Mouse (Mus musculus) neural tube, embryonic 11.5 days (tissue): ENCODE measurements around the gene Htra3. TPM values are rescaled to one million over a fixed set of nuclear protein-coding genes. Genes with fewer than 3 reads are reported as not detected.

ENCODE experiments used
- ATAC-seq: fragments of 200-750 bp; cut with Nextera tagmentation; 2 replicates; pipeline ENCODE4 v1.8.0; 2017; ENCODE audit warnings: moderate number of reproducible peaks, mild to moderate bottlenecking, moderate TSS enrichment, moderate library complexity; ENCODE audit not compliant: insufficient read depth, low FRiP score, low TSS enrichment
- DNase-seq: peaks from one replicate; pipeline ENCODE4 v3.0.0-alpha.2; 2015; ENCODE audit warnings: low spot score
- H3K27ac ChIP-seq: fragments of 300-500 bp; sonication (generic); 2 replicates; pipeline ENCODE4 v1.5.1; 2014; ENCODE audit warnings: low read depth, mild to moderate bottlenecking, low read length
- H3K27me3 ChIP-seq: fragments of 300-500 bp; sonication (generic); 2 replicates; pipeline ENCODE4 v1.6.1; 2014; ENCODE audit warnings: mild to moderate bottlenecking, low read length, mixed read lengths; ENCODE audit not compliant: control insufficient read depth, insufficient read depth
- H3K36me3 ChIP-seq: fragments of 300-500 bp; sonication (generic); 2 replicates; pipeline ENCODE4 v1.6.1; 2014; ENCODE audit warnings: mild to moderate bottlenecking, low read length, moderate library complexity, mixed read lengths; ENCODE audit not compliant: control insufficient read depth, insufficient read depth
- H3K4me1 ChIP-seq: fragments of 300-500 bp; sonication (generic); 2 replicates; pipeline ENCODE4 v1.6.1; 2014; ENCODE audit warnings: low read length, mixed read lengths; ENCODE audit not compliant: control insufficient read depth, insufficient read depth
- H3K4me2 ChIP-seq: fragments of 300-500 bp; sonication (generic); 2 replicates; pipeline ENCODE4 v1.6.1; 2014; ENCODE audit warnings: low read depth, mild to moderate bottlenecking, moderate library complexity
- H3K4me3 ChIP-seq: fragments of 300-500 bp; sonication (generic); 2 replicates; pipeline ENCODE4 v1.5.1; 2014; ENCODE audit warnings: low read depth, low read length
- H3K9ac ChIP-seq: fragments of 300-500 bp; sonication (generic); 2 replicates; pipeline ENCODE4 v1.6.1; 2014; ENCODE audit warnings: mild to moderate bottlenecking, low read length
- H3K9me3 ChIP-seq: fragments of 300-500 bp; sonication (generic); 2 replicates; pipeline ENCODE4 v1.6.1; 2016; ENCODE audit warnings: low read length; ENCODE audit not compliant: control insufficient read depth
- WGBS: fragments of 180-500 bp; shearing (Covaris S2); extraction: QIAGEN DNeasy Blood & Tissue Kit; methylation state at CpG from one replicate; pipeline ENCODE4 v1.1.7; 2014; 5-methylcytosine and 5-hydroxymethylcytosine counted together
- polyA plus RNA-seq: library from polyadenylated mRNA; unstranded; fragments of >200 nt; fragmentation: Nextera tagmentation; extraction: Ambion mirVana; gene quantifications from 2 replicates; pipeline ENCODE4 v1.2.1, GENCODE M21; 2014

The Htra3 gene
- polyA plus RNA-seq, 1 experiment from 2014 or later, result 7.5 TPM

- H3K4me1 ChIP-seq, result 0 out of 2 replicates have a peak, but pooled peaks cover 2% of the 10 kb centered on the region
- ATAC-seq (no peak), DNase-seq (no peak)
- H3K36me3 ChIP-seq, result no peaks in the 10 kb centered on the region
- 25% methylated on average over 1 of the region's 1 CpGs for WGBS
- no peak overlapping the region for H3K9ac ChIP-seq
- H3K4me2 ChIP-seq, result no peak overlapping the region
- no peaks in the 10 kb centered on the region for H3K9me3 ChIP-seq
- peaks cover 3% of the 10 kb centered on the region; the same call in 1 of the 2 replicates for H3K27me3 ChIP-seq
- H3K4me3 ChIP-seq, result no peak overlapping the region
- no peak overlapping the region for H3K27ac ChIP-seq
These were observed 7.0 kb downstream of the Htra3 start for GRCm38 (mm10) chr5:35672581-35672980.

GRCm38 (mm10) chr5:35671474-35671891 is 8.1 kb downstream of the Htra3 start:
- Histone ChIP-seq H3K27me3 (no peaks in the 10 kb centered on the region), H3K4me1 (0 out of 2 replicates have a peak, but pooled peaks cover 2% of the 10 kb centered on the region), H3K4me2 (no peak overlapping the region), H3K9me3 (no peaks in the 10 kb centered on the region), H3K9ac (no peak overlapping the region), H3K36me3 (no peaks in the 10 kb centered on the region), H3K4me3 (no peak overlapping the region), H3K27ac (no peak overlapping the region)
- ATAC-seq, result no peak
- no peak for DNase-seq
- 78% methylated on average over 9 of the region's 9 CpGs for WGBS

GRCm38 (mm10) chr5:35670412-35670801 is 9.2 kb downstream of the Htra3 start:
- Histone ChIP-seq H3K27ac (no peak overlapping the region), H3K4me1 (0 out of 2 replicates have a peak, but pooled peaks cover 2% of the 10 kb centered on the region), H3K4me3 (no peak overlapping the region), H3K9ac (no peak overlapping the region), H3K9me3 (no peaks in the 10 kb centered on the region), H3K27me3 (no peaks in the 10 kb centered on the region), H3K36me3 (no peaks in the 10 kb centered on the region), H3K4me2 (no peak overlapping the region)
- 55% methylated on average over 6 of the region's 6 CpGs for WGBS
- DNase-seq (peak; percentile 29), ATAC-seq (no peak)

- no peak for ATAC-seq
- DNase-seq, result no peak
- Histone ChIP-seq H3K4me2 (no peak overlapping the region), H3K9ac (no peak overlapping the region), H3K9me3 (no peaks in the 10 kb centered on the region), H3K27me3 (no peaks in the 10 kb centered on the region), H3K27ac (no peak overlapping the region), H3K4me3 (no peak overlapping the region), H3K4me1 (0 out of 2 replicates have a peak, but pooled peaks cover 2% of the 10 kb centered on the region), H3K36me3 (no peaks in the 10 kb centered on the region)
- 26% methylated on average over 11 of the region's 11 CpGs for WGBS
These were observed 9.7 kb downstream of the Htra3 start for GRCm38 (mm10) chr5:35669747-35670411.

GRCm38 (mm10) chr5:35666152-35666551 is 13.4 kb downstream of the Htra3 start:
- Histone ChIP-seq H3K4me3 (no peak overlapping the region), H3K36me3 (no peaks in the 10 kb centered on the region), H3K9me3 (no peaks in the 10 kb centered on the region), H3K4me1 (no peaks in the 10 kb centered on the region), H3K27me3 (no peaks in the 10 kb centered on the region), H3K4me2 (no peak overlapping the region), H3K27ac (no peak overlapping the region), H3K9ac (no peak overlapping the region)
- DNase-seq (no peak), ATAC-seq (no peak)
- 86% methylated on average over 7 of the region's 7 CpGs for WGBS

- no peaks in the 10 kb centered on the region for H3K9me3 ChIP-seq
- H3K9ac ChIP-seq, result no peak overlapping the region
- no peak overlapping the region for H3K4me2 ChIP-seq
- DNase-seq (no peak), ATAC-seq (no peak)
- H3K27ac ChIP-seq, result no peak overlapping the region
- H3K4me1 ChIP-seq, result no peaks in the 10 kb centered on the region
- H3K27me3 ChIP-seq, result no peaks in the 10 kb centered on the region
- H3K4me3 ChIP-seq, result no peak overlapping the region
- H3K36me3 ChIP-seq, result no peaks in the 10 kb centered on the region
- WGBS, result 89% methylated on average over 9 of the region's 9 CpGs
These were observed 17.5 kb downstream of the Htra3 start for GRCm38 (mm10) chr5:35662021-35662545.

- DNase-seq (no peak), ATAC-seq (no peak)
- Histone ChIP-seq H3K4me3 (no peak overlapping the region), H3K36me3 (no peaks in the 10 kb centered on the region), H3K27me3 (no peaks in the 10 kb centered on the region), H3K4me2 (no peak overlapping the region), H3K4me1 (no peaks in the 10 kb centered on the region), H3K9ac (no peak overlapping the region), H3K9me3 (no peaks in the 10 kb centered on the region), H3K27ac (no peak overlapping the region)
- whole genome bisulfite sequencing, result 87% methylated on average over 6 of the region's 6 CpGs
These were observed 18.4 kb downstream of the Htra3 start for GRCm38 (mm10) chr5:35661210-35661609.

- Histone ChIP-seq H3K27ac (no peak overlapping the region), H3K4me2 (no peak overlapping the region), H3K4me3 (no peak overlapping the region), H3K4me1 (no peaks in the 10 kb centered on the region), H3K9ac (no peak overlapping the region), H3K36me3 (no peaks in the 10 kb centered on the region), H3K27me3 (no peaks in the 10 kb centered on the region), H3K9me3 (no peaks in the 10 kb centered on the region)
- WGBS, result 59% methylated on average over 3 of the region's 3 CpGs
- ATAC-seq, result no peak
- peak; percentile 7 for DNase-seq
These were observed 20.1 kb downstream of the Htra3 start for GRCm38 (mm10) chr5:35659503-35659902.
